Mouse (Mus musculus): ENCODE results near the gene Ascl1. TPM values are rescaled to one million over a fixed set of nuclear protein-coding genes. Genes with fewer than 3 reads are reported as not detected.

Ascl1 gene
- polyA plus RNA-seq, 1 experiment = 0.40 TPM

DNA sequence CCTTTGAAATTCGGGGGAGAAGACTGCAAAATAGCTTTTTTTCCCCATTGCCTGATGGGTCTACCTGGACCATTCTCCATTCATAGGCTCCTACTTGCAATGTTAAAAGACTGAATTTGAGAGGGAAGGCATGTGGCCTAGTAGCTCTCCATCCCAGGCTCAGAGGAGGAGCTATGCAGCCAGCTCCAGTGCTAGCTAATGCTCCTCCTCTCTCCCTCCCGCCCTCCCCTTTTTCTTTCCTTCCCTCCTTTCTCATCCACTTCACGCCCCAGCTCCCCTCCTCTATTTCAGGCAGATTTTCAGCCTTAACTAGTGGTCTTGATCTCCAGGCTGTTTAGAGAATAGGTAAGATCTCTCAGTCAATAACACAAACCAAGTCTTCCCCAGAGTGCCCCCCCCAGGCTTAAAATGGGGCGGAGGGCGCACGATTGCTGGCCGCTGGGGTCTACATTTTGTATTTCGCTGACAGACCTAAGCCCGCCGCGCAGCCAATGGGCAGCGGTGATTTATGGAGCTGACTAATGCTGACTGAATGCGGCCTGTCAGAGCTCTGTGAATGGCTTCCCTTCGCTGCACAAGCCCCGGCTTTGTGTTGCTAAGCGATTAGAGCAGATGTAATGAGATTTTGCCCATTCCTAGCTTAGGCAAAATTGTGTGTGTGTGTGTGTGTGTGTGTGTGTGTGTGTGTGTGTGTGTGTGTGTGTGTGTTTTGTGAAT, 4.9 kb downstream of the Ascl1 start:
- DNase-seq (ENCODE audit: low read depth, low spot score) = no peak
- 3% methylated on average over 16 of the region's 16 CpGs for WGBS

DNA sequence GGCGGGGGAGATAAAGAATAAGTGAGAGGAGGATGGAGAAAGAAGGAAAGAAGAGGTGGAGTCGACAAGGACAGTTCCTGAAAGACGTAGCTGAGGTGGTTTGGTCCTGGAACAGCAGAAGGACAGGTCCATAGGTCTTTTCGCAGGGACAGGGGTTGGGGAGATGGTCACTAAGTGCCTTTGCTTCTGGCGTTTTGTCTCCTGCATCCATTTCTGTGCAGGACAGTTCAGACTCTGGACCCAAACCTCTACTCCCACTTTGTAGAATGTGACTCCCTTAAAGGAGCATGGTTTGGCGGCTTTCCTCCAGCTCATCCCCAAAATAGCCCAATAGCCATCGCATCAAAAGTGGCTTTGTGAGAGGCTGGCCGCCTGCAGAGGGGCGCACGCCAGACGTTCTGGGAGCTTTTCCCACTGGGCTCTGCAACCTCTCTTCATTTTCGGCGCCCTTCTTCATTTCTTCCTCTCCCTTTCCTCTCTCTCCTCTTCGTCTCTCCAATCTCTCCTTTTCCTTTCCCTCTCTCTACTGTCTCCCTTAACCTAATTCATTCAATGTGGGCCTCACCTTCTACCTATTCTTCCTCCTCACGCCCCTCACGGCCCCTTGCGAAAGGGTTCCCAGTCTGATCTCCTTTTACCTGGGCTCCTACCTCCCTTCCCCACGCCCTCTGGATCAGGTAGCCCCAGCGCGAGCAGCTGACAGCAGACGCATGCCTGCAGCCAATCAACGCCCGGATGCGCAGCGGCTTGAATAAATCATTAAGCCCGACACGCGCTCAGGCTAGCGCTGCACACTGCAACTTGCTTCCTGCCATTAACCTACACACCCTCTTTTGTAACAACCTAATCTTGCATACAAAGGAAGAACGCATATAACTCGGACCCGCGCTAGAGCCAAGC, 7.5 kb downstream of the Ascl1 start:
- 3% methylated on average over 33 of the region's 33 CpGs for WGBS
- no peak for DNase-seq (ENCODE audit: low read depth, low spot score)

DNA sequence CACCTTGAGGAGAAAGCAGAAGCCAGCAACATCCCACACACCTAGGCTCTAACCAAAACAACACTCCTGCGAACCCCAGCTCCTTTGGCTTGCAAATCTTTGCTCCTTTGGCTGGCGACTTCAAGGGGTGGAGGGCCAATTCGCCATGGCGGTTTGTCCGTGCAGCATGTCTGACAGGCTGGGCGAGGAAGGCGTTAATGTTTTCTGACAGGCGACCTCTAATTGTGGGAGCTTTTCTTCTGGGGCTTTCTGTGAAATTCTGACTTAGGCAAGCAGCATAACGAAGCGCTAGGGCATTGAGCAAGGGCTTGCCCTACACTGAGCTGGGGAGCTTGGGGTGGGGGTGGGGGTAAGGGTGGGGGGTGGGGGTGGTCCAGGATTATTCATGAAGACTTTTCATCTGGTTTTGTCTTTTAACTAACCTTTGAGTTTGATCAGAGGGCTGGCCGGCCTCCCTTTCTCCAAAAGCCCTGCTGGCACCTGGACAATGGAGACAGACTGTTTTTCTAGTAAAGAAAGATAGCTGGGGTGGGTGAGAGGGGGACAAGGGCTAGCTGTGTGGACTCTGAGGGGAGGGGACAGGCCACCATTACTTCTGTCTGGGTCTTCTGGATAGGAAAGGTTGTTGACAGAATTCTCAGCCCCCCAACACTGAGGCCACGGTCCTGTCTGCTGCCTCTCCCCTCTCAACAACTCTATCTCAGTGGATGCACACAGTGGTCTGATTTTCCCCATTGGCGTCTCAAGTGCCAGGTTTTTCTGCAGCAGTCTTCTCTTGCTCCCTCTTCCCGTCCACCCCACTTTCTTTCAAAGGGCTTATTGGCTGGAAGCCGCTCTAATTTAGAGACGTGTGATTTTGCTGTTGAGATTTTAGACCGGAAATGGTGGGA, 8.4 kb downstream of the Ascl1 start:
- no peak for DNase-seq (ENCODE audit: low read depth, low spot score)
- WGBS = 4% methylated on average over 17 of the region's 17 CpGs

DNA sequence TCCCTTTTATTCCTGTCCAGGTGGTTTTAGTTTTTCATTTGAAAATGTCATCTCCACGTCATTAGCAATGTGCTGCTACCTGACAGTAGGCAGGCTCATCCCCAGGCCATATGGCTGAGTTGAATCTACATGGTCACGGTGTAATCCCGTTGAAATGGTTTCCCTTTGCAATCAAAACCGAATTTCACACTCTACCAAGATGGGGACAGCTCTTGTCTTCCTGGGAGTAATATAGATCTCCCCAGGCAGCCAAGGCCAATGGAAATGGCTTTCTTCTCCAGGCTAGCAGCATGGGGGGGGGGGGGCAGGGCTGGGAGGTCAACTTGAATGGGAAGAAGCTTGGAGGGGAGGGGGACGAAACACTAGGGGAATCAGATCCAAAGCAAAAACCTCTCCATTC, 15.6 kb downstream of the Ascl1 start:
- no peak for DNase-seq (ENCODE audit: low read depth, low spot score)
- 69% methylated on average over 5 of the region's 5 CpGs for WGBS

DNA sequence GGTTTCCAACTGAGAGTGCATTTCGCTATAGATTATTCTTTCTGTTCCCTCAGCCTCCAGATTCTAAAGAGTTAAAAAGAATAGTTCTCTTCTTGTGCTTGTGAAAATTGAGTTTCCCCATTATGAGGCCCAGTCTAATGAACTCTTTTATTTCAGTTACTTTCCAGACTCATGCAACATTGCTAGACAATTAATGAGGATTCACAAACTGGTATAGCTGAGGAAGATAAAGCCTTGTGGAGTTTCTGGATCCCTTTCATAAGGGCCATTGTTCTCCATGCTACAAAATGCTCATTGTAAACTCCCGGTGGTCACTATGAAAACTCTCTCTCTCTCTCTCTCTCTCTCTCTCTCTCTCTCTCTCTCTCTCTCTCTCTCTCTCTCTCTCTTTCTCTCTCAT, 18.5 kb downstream of the Ascl1 start:
- 78% methylated on average over 2 of the region's 2 CpGs for WGBS
- DNase-seq (ENCODE audit: low read depth, low spot score) = no peak

DNA sequence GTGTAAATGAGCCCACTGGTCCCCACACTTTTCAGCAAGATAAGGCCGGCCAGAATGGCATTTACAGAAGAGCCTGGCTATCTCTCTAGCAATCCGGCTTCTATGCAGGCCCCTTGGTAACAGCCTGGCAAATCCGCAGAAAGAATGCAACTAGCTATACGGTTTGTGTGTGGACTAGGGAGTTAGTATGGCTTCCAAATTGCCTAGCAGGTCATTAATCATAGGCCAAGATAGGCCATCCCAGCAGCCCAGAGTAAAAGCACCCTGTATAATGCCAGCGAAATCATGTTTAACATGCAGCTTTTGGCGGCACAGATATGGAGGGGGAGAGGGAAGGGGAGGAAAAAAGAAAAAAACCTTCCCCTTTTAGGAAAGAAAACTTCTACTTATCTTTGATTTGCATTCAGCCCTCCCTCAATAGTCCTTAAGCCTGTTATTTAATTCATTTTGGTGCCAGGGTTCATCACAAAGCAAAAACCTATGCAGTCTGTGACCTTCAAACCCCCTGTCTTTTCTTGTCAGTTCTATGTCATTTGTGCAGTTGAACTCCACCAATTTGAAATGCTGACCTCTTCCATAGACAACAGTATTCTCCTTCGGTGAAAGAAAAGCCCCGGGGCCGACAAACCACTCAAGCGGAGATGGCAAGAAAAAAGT, 19.9 kb downstream of the Ascl1 start:
- DNase-seq (ENCODE audit: low read depth, low spot score) = no peak
- 78% methylated on average over 10 of the region's 10 CpGs for WGBS

DNA sequence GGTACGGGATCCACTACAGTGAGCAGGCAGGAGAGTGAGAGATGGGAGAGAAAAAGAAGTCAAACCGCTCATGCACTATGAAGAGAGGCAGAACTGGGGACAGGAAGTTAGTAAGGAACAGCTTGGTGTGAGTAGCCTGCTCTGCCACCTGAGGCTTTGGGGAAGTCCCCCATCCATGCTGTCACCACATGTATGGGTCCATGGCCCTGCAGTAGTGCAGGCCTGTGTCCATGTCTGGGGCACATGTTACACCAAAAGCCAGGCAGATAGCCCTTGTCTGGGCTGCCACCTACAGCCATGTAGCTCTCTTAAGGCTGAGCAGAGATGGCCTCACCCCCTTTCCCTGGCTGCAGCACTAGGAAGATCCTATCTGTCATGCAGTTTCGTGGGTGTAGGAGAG, 42.7 kb downstream of the Ascl1 start:
- no peak for DNase-seq (ENCODE audit: low read depth, low spot score)
- WGBS = 79% methylated on average over 3 of the region's 3 CpGs

DNA sequence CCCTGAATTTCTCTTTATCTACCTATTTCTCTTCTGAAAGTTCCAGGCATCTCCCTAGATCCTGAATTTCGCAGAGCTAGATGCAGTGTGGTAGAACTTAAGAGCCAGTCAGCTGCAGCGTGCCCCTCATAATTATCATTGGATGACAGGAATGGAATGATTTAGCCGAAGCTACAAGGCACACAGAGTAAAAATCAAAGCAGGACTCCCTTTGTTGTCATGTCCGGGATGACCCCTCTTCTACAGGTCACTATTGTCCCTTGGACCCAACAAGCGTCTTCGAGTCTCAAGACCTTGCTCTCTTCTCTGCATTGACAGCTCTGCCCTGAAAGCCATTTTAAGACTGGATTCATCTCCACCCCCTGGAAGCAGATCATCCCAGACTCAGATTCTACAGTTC, 44.1 kb downstream of the Ascl1 start:
- no peak for DNase-seq (ENCODE audit: low read depth, low spot score)
- WGBS = 81% methylated on average over 6 of the region's 6 CpGs

DNA sequence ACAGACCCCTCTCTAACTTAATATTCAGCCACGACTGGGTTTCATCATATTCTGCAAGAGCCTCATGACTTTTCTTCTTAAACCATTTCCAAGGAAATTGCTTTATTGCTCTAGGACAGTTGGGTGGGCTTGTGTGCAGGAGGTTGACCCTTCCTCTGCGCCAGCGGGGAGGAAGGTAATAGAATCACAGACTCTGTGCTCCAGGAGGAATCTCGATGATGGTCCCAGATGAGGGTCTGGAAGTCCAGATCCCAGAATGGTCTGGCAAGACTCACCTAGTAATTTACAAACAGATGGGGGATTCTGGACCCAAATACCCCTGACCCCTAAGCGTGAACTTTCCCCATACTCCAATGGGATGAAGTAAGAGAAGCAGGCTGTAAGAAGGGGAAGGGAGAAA, 45.2 kb downstream of the Ascl1 start:
- WGBS = 30% methylated on average over 5 of the region's 5 CpGs

DNA sequence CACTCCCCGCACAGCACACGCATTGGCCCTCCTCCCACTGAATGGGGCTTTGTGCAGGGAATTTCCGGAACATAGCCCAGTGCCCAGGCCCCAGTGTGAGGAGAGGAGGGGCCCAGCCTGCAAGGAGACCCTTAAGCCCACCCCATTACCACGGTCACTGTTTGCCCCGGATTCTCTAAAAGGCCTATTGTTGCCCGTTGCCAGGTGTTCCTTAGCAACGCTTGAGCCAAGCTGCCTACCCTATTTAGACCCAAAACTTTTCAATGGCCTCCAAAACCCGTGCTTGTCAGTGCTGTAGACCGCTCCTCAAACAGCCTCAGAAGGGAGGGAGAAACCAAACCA, 45.7 kb downstream of the Ascl1 start:
- 4% methylated on average over 9 of the region's 9 CpGs for WGBS
- no peak for DNase-seq (ENCODE audit: low read depth, low spot score)

More for the DNA sequence above, 45.2 kb downstream of the Ascl1 start:
- DNase-seq (ENCODE audit: low read depth, low spot score) = no peak

DNA sequence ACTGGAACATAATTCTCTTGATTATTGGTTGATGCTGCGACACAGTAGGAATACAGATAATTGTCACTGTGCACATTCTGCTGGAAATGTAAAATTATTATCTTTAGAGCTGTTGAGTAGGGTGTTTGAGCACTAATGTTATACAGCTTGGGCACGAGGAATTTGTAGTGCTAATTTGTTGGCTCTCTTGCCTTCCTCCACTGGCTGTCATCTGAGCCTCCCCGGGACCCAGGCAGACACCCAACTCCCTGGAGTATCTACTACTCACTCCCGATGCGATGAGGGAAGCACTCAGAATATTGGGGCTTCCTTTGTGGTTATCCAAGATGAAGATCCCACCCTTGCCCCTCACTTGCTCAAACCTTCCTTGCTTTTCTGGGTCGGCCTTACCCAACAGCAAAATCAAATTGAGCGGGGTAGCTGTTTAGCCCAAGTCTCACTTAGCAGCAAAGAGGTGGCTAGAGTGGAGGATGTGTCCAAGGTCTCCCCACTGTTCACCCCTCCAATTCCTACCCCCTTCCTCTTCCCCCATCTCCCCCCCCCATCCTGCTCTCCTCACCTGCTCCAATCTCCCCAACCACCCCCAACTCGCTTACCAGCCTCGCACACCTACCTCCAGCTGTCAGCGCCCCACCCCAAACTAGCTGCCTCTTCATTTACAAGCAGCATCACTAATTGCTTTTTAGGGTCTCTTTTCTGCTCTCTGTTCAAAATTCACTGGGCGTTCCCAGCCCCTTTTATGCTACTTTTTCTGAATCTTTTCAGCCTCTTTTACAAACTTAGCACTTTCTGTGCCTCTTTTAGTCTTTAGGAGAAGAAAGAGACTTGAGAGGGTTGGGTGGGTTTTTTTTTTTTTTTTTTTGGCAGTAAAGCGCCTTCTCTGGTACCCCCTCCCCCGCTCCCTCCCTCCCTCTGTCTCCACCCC, 46.4 kb downstream of the Ascl1 start:
- WGBS = 26% methylated on average over 13 of the region's 13 CpGs
- no peak for DNase-seq (ENCODE audit: low read depth, low spot score)

DNA sequence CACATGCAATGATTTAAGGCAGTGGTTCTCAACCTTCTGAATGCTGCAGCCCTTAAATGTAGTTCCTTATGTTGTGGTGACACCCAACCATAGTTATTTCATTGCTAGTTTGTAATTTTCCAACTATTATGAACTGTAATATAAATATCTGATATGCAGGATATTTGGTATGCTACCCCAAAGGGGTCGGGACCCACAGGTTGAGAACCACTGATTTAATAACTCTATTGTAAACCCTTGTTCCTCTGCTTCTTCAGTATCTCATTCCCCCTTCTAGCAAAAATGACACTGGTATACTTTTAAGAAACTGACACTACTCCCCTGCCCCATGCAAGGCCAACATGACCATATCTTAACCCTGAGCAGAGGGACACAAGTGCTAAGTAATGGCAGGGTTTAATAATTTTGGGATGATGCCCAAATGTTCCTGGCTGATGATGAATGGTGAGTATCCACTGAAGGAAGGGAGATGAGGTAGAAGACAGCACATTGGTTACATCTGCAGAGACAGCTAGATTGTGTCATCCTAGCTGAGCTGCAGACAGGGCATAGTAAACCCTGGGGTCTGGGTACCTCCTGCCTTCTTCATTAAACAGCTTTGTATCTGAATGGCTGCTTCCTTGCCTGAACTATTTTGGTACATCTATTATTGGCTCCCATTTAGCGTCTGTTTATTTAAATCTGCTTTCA, 47.2 kb downstream of the Ascl1 start:
- 74% methylated on average over 2 of the region's 2 CpGs for WGBS
- no peak for DNase-seq (ENCODE audit: low read depth, low spot score)

Other genes starting within 250 kb of the Ascl1 start
- not detected in 2 replicates for gene Pah, start 28.1 kb upstream of the Ascl1 start, polyA plus RNA-seq (2012; rRNA removed)